Mouse (Mus musculus) intestine, embryonic 16.5 days (tissue): Measurements from ENCODE around the gene Ehbp1. TPM values are rescaled to one million over a fixed set of nuclear protein-coding genes. Genes with fewer than 3 reads are reported as not detected.

Experiments
- ATAC-seq: fragments of 200-750 bp; cut with Nextera tagmentation; 2 replicates; pipeline ENCODE4 v1.8.0; 2017; ENCODE audit warnings: moderate TSS enrichment, moderate library complexity
- H3K27ac ChIP-seq: fragments of 300-500 bp; sonication (generic); 2 replicates; pipeline ENCODE4 v1.5.1; 2014; ENCODE audit warnings: mild to moderate bottlenecking, low read length
- H3K27me3 ChIP-seq: fragments of 300-500 bp; sonication (generic); replicated peaks from 2 replicates; pipeline ENCODE4 v1.6.1; 2014; ENCODE audit warnings: low read length, control low read depth, mixed read lengths; ENCODE audit not compliant: control insufficient read depth, insufficient read depth
- H3K36me3 ChIP-seq: fragments of 300-500 bp; sonication (generic); 2 replicates; pipeline ENCODE4 v1.6.1; 2014; ENCODE audit warnings: low read length, control low read depth; ENCODE audit not compliant: control insufficient read depth, insufficient read depth
- H3K4me1 ChIP-seq: fragments of 300-500 bp; sonication (generic); 2 replicates; pipeline ENCODE4 v1.6.1; 2014; ENCODE audit warnings: low read length, control low read depth, mixed read lengths; ENCODE audit not compliant: control insufficient read depth, insufficient read depth
- H3K4me2 ChIP-seq: fragments of 300-500 bp; sonication (generic); 2 replicates; pipeline ENCODE4 v1.6.1; 2014; ENCODE audit warnings: low read depth, low read length, control low read depth
- H3K4me3 ChIP-seq: fragments of 300-500 bp; sonication (generic); 2 replicates; pipeline ENCODE4 v1.5.1; 2014; ENCODE audit warnings: mild to moderate bottlenecking, low read length
- H3K9ac ChIP-seq: fragments of 300-500 bp; sonication (generic); 2 replicates; pipeline ENCODE4 v1.6.1; 2014; ENCODE audit warnings: low read depth, low read length
- H3K9me3 ChIP-seq: fragments of 300-500 bp; sonication (generic); 2 replicates; pipeline ENCODE4 v1.6.1; 2016; ENCODE audit warnings: low read length, control low read depth; ENCODE audit not compliant: control insufficient read depth
- WGBS: fragments of 180-500 bp; shearing (Covaris S2); extraction: QIAGEN DNeasy Blood & Tissue Kit; methylation state at CpG from one replicate; pipeline ENCODE4 v1.1.7; 2014; 5-methylcytosine and 5-hydroxymethylcytosine counted together
- polyA plus RNA-seq: library from polyadenylated mRNA; unstranded; fragments of >200 nt; fragmentation: Nextera tagmentation; extraction: Ambion mirVana; gene quantifications from 2 replicates; pipeline ENCODE4 v1.2.1, GENCODE M21; 2015

The Ehbp1 gene
- 6.9 and 8.2 TPM in 2 replicates for polyA plus RNA-seq

GRCm38 (mm10) chr11:22342242-22343207, at the start of gene Ehbp1:
TSS of gene Ehbp1 (minus strand) at chr11:22342292.
- Histone ChIP-seq H3K4me1 (peaks cover 4% of the 10 kb centered on the region; the same call in 1 of the 2 replicates), H3K4me2 (no peak within 1 kb of the TSS), H3K9me3 (no peaks in the 10 kb centered on the region), H3K4me3 (no peak within 1 kb of the TSS), H3K9ac (no peak within 1 kb of the TSS), H3K27ac (0 out of 2 replicates have a peak within 1 kb of the TSS, but pooled peaks have one; percentile 28), H3K27me3 (no peaks in the 10 kb centered on the region), H3K36me3 (no peaks in the 10 kb centered on the region)
- ATAC-seq: no peak; the same call in 1 of the 2 replicates
- WGBS: 41% methylated on average over 2 of the region's 2 CpGs

DNA sequence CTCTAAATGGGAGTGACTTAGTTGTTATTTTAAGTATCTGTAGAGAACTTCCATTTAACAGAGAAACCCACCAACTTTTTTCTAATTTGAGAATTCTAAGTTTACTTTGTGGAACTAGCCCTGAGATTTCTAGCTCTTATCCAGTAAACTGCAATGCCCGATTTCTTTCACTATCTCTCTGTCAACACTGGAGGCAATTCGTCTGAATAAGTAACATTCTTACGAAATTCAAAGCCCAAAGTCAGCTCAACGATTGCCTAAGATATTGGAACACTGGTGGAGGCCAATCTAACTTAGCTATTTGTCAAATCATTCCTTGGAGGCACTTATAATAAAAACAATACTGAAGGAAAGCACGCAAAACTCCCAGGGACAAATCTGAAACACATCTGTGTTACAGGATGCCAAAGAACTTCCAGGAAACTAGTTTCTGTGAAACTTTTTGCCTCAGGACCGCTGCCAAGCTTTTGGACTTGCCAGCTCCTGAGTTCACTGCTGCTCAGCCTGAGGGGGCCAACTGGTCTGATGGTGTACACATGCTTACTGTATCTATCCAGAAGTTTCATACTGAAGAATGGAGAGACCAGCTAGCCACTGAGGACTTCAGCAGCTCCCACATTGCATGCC, 45.5 kb upstream of the Ehbp1 start:
- Histone ChIP-seq H3K27me3 (no peaks in the 10 kb centered on the region), H3K4me3 (no peak overlapping the region), H3K9ac (no peak overlapping the region), H3K4me2 (no peak overlapping the region), H3K9me3 (no peaks in the 10 kb centered on the region), H3K36me3 (no peaks in the 10 kb centered on the region), H3K4me1 (no peaks in the 10 kb centered on the region), H3K27ac (no peak overlapping the region)
- WGBS: 75% methylated on average over 6 of the region's 6 CpGs
- ATAC-seq: no peak

- no peak overlapping the region for H3K4me2 ChIP-seq
- no peaks in the 10 kb centered on the region for H3K27me3 ChIP-seq
- H3K4me1 ChIP-seq: no peaks in the 10 kb centered on the region
- 86% methylated on average over 1 of the region's 1 CpGs for WGBS
- ATAC-seq: no peak
- H3K36me3 ChIP-seq: no peaks in the 10 kb centered on the region
- no peak overlapping the region for H3K9ac ChIP-seq
- no peak overlapping the region for H3K27ac ChIP-seq
- H3K4me3 ChIP-seq: no peak overlapping the region
- no peaks in the 10 kb centered on the region for H3K9me3 ChIP-seq
Observed at GRCm38 (mm10) chr11:22383532-22383931, 41.4 kb upstream of the Ehbp1 start.

DNA sequence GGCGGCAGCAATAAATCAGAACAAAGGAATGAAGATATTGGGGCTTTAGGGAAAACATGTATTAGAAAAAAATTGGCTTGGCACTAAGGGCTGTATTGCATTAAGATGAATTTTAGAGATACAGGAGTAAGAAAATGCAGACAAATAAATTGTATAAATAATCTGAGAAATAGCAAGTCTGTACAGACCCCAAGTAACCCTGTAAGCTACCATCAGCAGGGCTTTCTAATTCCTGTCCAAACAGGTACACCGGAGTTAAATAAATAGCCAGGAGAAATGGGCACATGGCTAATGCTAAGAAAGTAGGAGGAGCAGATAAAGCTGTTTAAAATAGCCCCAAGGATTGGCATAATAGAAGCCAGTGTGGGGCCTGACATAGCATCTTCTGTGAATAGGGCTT, 32.7 kb upstream of the Ehbp1 start:
- 86% methylated on average over 2 of the region's 2 CpGs for WGBS
- Histone ChIP-seq H3K36me3 (no peaks in the 10 kb centered on the region), H3K4me3 (no peak overlapping the region), H3K27me3 (no peaks in the 10 kb centered on the region), H3K4me2 (no peak overlapping the region), H3K4me1 (no peaks in the 10 kb centered on the region), H3K9ac (no peak overlapping the region), H3K9me3 (no peaks in the 10 kb centered on the region), H3K27ac (no peak overlapping the region)
- no peak for ATAC-seq

DNA sequence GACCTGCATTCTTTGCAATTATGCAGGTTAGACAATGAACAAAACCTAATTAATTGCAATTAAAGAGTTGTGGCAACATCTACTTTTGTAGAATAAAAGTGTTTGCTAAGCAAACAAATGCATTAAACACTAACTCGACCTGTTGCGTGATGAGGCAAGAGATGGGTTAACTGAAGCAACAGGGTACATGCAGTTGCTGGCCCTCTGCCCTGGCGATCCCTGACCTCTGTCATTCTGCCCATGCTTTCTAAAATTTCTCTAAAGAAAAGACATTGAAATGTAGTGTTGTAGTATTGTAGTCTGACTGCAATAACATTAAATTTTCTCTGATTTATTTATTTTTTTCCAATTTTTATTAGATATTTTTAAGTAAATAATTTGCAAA, 31.2 kb upstream of the Ehbp1 start:
- no peak overlapping the region for H3K4me3 ChIP-seq
- no peaks in the 10 kb centered on the region for H3K4me1 ChIP-seq
- H3K27ac ChIP-seq: no peak overlapping the region
- H3K9me3 ChIP-seq: no peaks in the 10 kb centered on the region
- H3K27me3 ChIP-seq: no peaks in the 10 kb centered on the region
- no peak overlapping the region for H3K4me2 ChIP-seq
- no peaks in the 10 kb centered on the region for H3K36me3 ChIP-seq
- WGBS: 69% methylated on average over 3 of the region's 3 CpGs
- ATAC-seq: no peak
- no peak overlapping the region for H3K9ac ChIP-seq

- Histone ChIP-seq H3K4me3 (no peak overlapping the region), H3K4me2 (no peak overlapping the region), H3K9ac (no peak overlapping the region), H3K4me1 (no peaks in the 10 kb centered on the region), H3K9me3 (no peaks in the 10 kb centered on the region), H3K36me3 (no peaks in the 10 kb centered on the region), H3K27ac (no peak overlapping the region), H3K27me3 (no peaks in the 10 kb centered on the region)
- ATAC-seq: no peak
- WGBS: 83% methylated on average over 1 of the region's 1 CpGs
Observed at GRCm38 (mm10) chr11:22372609-22373289, 30.7 kb upstream of the Ehbp1 start.

DNA sequence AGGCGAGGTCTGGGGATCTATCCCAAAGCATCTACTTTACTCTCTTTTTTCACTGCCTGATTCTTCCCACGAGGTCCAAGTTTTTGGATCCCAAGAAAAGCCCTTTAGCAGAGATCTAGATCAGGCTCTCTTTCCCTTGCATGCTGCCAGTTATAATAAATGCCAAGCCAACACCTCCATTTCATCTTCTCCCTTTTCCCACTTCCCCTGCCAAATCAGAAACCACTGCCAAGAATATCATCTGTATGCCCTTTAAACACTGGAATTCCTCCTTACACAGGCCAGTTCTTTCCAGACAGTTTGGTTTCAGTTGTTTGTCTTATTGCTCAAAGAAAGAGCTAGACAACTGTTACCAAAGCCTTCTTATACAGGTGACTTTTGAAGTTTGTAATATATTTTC, 27.7 kb upstream of the Ehbp1 start:
- no peaks in the 10 kb centered on the region for H3K27me3 ChIP-seq

GRCm38 (mm10) chr11:22368621-22369020, 26.5 kb upstream of the Ehbp1 start:
- Histone ChIP-seq H3K27me3 (no peaks in the 10 kb centered on the region), H3K36me3 (no peaks in the 10 kb centered on the region), H3K9me3 (no peaks in the 10 kb centered on the region), H3K9ac (no peak overlapping the region), H3K4me3 (no peak overlapping the region), H3K4me2 (no peak overlapping the region), H3K27ac (no peak overlapping the region), H3K4me1 (no peaks in the 10 kb centered on the region)
- 91% methylated on average over 3 of the region's 3 CpGs for WGBS
- no peak for ATAC-seq

More for the DNA sequence above, 27.7 kb upstream of the Ehbp1 start:
- no peak overlapping the region for H3K4me3 ChIP-seq
- WGBS: 70% methylated on average over 2 of the region's 2 CpGs
- H3K4me1 ChIP-seq: no peaks in the 10 kb centered on the region
- H3K27ac ChIP-seq: no peak overlapping the region
- no peaks in the 10 kb centered on the region for H3K9me3 ChIP-seq
- no peaks in the 10 kb centered on the region for H3K36me3 ChIP-seq
- H3K9ac ChIP-seq: no peak overlapping the region
- no peak overlapping the region for H3K4me2 ChIP-seq
- ATAC-seq: no peak

DNA sequence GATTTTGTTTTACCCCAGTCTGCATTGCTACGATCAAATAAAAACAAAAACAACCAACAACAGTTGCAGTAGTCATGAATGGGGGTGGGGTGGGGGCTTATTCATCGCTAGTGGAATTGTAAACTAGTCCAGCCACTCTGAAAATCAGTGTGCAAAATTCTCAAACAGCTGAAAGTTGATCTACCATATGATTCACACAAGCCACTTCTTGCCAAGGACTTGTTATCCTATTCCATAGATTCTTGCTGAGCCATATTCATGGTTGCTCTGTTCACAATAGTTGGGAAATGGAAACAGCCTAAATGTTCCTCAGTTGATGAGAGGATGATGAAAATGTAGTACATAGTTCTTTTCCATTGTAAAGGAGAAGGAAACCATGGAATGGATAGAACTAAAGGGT, 24.4 kb upstream of the Ehbp1 start:
- 82% methylated on average over 2 of the region's 2 CpGs for WGBS
- H3K4me2 ChIP-seq: no peak overlapping the region
- no peaks in the 10 kb centered on the region for H3K4me1 ChIP-seq
- no peak overlapping the region for H3K9ac ChIP-seq
- no peak overlapping the region for H3K4me3 ChIP-seq
- no peaks in the 10 kb centered on the region for H3K27me3 ChIP-seq
- no peaks in the 10 kb centered on the region for H3K36me3 ChIP-seq
- no peak for ATAC-seq
- no peak overlapping the region for H3K27ac ChIP-seq
- H3K9me3 ChIP-seq: no peaks in the 10 kb centered on the region
